Mouse (Mus musculus) B cell, adult 2 months (primary cell): ENCODE data around the gene Med16.

Source experiments
- DNase-seq, 2 experiments: peaks; one replicate each; pipeline ENCODE4 v3.0.0; 2022

Med16 gene

DNA sequence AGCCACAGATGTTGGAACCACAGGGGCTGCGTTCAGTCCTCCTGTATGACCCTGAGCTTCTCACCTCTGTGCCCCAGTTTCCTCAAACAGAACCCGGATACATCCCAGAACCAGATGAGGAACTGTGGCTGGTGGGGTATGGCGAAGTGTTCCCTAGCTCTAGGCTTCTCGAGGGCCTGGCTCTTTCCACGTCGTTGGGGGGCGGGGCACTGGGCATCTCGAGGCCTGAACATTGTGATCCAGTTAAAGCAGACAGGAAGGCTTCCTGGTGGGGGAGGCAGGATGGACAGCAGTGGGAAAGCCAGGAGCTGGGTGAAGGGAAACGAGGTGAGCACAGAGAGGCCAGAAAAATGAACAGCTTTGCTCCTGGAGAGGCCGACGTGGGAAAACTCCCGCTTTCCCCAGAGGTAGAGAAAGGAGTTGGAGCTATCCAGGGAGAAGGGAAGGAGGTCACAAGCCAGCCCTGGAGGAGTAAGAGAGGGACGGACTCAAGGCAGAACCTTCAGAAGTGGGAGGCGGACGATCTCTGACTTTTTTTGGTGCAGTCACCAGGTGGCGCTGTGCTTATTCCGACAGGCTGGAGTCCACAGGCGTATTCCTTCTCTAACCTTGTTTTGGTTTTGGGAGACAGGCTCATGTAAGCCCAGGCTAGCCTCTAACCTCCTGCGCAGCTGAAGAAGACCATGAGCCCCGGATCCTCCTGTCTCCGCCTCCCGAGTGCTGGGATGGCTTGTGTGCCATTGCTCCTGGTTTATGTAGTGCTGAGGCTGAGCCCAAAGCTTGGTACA, 25.2 kb downstream of the Med16 start:
- peak; percentile 78 to 81 for DNase-seq

DNA sequence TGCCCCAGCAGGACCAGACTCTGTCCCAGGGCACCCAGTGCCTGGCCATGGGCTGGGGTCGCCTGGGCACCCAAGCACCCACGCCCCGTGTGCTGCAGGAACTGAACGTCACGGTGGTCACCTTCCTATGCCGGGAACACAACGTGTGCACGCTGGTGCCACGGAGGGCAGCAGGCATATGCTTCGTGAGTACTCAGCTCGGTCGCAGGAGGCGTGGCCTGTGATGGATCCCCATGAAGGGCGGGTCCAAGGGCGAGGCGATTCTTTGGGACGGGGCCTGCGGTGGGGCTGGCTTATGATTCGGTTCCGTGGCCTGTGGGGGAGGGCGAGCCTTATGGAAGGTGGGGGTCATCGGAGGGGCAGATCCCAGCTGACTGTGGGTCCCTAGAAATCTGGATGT, 26.7 kb downstream of the Med16 start:
- peak in 1 of 2 experiments; percentile 25 for DNase-seq

DNA sequence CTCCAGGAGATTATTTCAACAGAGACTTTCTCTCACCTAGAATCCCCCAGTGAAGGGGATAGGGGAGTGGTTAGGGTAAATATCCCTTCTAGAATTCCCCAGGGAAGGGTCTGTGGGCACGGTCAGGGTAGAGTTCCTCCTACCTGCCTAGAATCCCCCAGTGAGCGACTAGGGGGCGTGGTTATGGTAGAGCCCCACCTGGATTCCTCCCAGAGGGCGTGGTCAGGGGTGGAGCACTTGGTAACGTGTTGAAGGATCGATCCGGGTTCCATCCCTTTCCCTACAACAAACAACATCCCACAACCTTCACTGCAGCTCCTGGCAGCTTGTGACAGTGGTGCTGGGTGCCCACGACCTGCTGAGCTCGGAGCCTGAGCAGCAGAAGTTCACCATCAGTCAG, 28.0 kb downstream of the Med16 start:
- peak; percentile 36 to 40 for DNase-seq

DNA sequence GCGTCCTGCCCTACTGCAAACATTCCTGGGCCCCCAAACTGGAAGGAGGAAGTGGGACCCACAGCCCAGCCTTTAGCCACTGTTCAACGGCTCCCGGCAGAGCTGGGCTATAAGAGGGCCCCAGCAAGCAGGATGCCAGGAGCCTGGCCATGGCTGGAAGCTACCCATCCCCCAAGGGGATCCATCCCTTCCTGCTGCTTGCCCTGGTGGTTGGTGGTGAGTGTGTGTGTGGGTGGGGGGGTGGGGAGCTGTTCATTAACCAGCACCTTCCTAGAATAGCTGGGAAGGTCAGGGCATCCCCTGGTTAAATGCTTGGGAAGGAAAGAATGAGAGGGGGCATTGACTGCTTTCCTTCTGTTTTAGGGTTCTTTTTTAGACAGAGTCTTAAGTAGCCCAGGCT, 29.2 kb downstream of the Med16 start:
- no peak for DNase-seq

DNA sequence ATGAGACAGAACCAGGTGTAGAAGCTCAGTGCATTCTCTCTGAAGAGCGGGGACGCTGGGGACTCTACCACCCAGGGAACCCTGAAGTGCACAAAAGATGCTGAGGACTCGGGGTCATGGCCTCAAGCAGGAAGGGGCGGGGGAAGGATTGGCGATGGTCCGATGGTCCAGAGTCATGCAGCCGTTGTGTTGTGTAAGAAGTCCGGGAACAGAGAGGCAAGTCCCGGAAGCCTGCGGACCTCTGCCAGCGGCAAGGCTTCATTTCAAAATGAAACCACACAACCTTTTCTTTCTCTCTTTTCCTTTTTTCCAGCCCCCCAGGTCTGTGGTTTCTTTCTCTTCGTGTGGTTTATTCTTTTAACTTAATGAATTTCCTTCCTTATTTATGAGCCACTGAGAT, 31.0 kb downstream of the Med16 start:
- DNase-seq: peak in 1 of 2 experiments; percentile 27

DNA sequence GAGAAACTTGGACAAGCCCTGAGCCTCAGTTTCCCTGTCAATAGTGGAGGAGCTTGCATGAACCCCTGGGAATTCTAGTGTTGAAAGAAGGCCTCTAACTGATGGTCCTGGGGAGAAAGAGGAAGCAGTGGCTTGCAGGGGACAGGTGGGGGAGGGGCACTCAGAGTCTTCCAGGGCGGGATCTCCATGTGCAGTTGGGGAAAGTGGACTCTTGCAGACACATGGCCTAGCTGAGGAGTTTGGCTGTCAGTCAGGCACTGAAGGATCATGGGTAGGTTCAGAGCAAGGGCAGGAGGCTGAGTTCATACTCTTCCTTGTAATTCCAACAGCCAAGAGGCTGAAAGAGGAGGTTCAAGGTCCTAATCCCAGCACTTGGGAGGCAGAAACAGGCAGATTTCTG, 31.5 kb downstream of the Med16 start:
- DNase-seq: peak; percentile 56 to 64

DNA sequence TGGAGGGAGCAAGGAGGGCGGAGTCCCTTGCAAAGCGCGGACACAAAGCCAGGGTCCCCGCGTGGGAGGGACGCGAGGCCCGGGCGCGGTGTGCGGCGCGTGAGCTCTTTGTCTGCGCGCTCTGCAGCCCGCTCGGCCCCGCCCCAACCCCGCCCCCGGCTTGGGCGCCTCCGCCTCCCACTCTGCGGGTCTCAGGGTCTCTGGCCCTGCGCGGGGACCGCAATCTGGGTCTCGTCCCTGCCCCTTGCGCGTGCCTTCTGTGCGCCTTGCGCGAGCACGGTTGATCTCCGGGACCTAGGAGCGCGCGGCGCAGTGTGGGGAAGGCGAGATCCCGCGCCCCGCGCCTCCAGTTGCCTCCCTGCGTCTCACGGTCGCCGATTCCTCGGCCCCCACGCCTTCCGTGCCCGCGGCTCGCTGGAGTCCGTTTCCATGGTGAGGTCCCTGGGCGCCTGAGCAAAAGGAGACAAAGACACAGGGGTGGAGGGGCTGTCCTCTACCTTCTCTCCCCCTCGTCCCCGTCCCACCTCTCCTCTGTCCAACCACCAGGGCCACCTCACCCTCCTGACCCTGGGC, 34.3 kb downstream of the Med16 start, which contains the start of the genes Prtn3 and Plppr3:
TSS of gene Prtn3 (plus strand) at position 187 of the 573 bp plus-strand sequence.
TSS of gene Plppr3 (minus strand) at position 345 of the 573 bp plus-strand sequence.
- peak in 1 of 2 experiments; percentile 44 for DNase-seq

DNA sequence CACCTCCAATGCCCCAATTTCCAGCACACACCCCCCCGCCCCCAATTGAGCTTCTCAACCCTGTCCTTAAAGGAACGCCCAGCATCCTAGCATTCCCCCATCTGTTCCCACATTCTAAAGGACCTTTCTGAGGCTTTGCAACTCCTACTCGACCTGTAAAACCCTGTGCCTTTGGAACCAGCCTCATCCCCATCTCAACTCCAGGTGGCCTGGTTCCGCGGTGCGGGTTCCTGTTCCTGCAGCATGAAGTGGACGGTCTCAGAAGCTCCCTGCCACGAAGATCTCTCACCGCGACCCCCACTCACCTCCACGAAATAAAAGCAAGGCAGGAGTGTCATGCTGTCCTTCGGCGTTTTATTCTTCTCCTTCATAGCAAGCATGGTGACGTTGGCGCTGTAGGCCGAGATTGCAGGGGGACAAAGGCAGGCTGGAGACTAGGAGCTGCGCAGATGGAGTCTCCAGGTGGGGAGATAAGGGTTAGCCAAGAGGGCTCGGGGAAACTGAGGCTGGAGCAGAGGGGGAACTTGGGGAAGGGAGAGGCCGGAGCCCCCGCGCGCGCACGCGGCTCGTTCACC, 34.9 kb downstream of the Med16 start:
- no peak for DNase-seq

DNA sequence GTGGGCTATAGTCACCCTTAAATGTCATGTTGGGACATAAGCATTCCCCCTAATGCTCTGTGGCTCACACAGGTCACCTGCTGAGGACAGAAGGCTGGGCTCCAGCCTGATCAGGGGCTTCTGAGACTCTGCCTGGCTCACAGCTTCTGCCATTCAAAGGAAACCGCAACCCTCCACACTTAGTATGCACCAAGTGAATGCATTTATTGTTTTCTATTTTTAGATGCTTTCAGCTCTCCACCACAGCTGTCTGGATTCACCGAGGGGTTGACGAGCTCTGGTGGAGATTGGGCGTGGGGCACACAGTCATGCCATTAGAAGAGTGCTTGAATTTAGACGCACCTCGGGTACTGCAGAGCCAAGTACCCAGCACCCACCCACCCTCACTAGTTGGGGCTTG, 35.4 kb downstream of the Med16 start:
- DNase-seq: no peak

DNA sequence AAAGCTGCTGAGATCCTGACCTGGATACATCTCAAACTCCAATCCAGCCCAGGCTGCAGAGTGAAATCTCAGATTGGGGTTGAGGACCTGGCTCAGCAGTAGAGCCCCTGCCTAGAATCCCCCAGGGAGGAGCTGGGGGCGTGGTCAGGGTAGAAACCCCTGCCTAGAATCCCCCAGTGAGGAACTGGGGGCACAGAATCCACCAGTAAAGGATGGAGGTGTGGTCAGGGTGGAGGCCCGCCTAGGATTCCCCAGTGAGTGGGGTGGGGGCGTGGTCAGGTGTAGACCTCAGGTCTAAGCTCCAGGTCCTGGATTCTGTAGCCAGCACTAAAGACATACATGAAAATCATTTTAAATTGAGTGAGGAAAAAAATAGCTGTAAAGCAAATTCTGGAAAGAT, 35.9 kb downstream of the Med16 start:
- no peak for DNase-seq

DNA sequence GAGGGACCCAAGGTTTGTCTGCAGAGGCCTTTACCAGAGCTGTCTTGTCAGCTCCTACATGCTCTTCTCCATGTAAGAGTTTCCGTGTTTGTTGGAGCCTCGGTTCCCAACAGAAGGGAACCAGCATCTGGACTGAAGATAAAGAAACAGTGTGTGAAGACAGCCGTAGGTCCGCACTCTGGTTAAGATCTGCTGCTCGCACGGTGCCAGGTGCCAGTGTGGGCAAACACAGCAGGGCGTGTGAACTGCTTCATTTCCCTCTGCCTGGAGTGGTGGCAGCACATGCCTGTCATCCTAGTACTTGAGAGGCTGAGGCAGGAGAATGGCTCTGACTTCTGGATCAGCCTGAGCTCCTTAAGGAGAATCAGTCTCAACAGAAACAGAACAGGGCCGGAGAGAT, 36.9 kb downstream of the Med16 start:
- no peak for DNase-seq

DNA sequence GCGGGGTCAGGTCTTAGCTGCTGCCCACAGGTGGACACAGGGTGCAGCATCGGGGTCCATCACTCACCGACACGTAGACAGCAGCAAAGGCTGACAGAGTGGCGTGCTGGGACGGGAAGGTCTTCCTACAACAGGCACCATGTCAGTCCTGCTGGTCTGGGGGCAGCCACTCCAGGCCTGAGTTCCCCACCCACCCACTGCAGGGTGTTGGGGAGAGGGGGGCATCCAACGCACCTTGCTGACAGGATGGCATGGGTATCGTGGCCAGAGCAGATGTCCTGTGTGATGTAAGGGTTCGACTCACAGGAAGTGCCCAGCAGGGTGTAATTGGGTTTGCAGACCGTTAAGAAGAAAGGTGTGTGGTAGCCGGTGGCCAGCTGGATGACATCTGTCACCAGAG, 42.1 kb downstream of the Med16 start:
- DNase-seq: no peak

DNA sequence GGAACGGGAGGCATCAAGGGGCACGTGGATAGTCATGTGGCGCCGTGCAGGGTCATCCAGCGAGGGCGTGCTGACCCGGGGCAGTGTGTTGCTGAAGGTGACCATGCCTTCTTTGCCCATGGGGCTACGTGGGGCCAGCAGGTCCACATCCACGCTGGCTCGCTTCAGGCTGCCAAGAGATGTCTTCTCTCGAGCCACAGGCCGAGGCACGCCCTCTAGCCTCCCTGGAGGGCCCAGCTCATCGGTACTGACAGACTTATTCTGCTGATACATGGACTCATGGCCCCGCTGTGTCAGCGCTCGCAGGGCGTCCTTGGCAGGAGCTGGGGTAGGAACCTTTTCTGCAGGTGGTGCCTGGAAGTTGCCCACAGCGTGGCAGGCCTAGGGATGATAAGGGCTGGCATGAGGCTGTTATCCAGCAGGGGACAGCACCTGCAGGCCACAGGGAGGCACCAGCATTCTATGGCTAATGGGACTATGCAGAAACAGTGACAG, 42.9 kb downstream of the Med16 start:
- DNase-seq: no peak

DNA sequence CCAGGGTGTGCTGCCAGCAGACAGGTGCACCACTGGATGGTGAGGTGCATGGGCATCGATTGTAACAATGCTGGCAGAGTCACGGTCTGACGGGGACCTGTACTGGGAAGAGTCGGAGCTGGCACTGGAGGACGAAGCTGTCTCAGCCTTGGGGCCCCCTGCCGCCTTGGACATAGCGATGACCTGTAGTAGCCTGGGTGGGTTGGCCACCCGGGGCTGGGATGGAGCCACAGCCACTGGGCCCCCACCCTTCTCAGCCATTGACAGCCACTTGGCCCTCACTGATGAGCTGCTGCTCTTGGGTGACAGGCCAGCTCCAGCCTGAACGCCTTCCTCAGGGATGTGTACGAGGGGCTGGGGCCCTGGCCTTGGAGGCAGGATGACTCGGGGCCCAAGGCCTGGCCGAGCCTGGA, 43.5 kb downstream of the Med16 start:
- DNase-seq: no peak

DNA sequence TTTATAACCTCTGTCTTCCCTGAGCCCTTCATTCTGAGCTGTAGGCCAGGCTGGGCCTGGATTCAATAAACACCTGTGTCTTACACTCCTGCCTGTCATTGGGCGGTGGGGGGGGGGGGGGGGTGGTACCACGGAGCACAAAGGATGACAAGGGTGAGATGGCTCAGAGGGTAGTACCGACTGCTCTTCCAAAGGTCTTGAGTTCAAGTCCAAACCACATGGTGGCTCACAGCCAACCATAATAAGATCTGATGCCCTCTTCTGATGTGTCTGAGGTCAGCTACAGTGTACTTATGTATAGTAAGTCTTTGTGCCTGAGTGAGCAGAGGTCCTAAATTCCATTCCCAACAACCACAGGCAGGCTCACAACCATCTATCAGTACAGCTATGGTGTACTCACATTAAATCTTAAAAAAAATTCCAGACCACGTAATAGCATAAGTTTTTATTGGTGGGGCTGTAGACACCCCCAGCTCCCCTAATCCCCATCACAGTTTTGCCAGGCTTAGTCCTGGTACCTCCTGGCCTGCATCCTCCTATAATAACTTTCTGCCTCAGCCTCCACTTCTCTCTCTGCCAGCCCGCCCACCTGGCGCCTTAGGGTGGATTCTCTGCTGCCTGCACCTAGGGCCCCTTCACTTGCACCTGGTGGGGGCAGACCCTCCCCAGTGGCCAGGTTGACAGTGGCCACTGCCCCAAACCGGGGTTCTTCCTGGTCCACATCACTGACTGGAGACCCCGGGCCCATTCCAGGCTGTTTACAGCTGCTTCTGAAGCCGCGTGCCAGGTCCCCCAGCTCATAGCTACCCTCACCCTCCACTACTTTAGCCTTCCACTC, 44.2 kb downstream of the Med16 start:
- no peak for DNase-seq

DNA sequence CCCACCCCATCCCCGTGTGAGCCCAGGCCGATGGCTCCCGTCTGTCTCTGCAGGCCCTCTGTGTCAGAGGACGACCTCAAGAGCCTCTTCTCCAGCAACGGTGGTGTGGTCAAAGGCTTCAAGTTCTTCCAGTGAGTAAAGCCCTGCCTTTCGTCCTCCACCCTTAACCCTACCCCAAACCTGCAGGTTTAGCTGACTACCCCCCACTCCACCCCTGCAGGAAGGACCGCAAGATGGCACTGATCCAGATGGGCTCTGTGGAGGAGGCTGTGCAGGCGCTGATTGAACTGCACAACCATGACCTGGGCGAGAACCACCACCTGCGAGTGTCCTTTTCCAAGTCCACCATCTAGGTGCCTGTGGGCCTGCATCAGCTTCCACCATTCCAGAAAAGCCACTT, 45.8 kb downstream of the Med16 start:
- DNase-seq: no peak

DNA sequence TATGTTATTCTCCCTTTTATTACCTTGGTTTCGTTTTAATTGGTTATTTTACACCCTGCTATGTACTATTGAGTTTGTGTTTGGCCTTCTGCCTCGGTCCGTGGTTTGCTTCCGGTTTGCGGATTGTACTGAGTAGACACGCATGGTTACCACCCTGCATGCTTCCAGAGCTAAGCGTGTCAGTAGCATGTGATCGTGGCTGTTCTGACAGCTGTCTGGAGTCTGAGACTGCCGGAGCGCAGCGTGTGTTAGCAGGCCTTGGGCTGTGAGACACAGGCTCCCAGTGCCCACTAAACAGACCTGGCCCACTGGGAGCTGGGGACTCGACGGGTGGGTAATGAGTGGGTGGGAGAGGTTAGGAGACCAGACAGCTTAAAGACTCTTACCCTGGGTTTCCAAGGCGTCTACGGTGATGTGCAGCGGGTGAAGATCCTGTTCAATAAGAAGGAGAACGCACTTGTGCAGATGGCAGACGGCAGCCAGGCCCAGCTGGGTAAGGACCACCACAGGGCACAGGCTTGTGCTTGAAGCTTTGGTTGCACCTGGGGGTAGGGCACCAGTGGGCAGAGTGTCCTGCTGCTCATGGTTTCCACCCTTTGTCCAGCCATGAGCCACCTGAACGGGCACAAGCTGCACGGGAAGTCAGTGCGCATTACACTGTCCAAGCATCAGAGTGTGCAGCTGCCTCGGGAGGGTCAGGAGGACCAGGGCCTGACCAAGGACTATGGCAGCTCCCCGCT, 46.5 kb downstream of the Med16 start:
- no peak for DNase-seq

DNA sequence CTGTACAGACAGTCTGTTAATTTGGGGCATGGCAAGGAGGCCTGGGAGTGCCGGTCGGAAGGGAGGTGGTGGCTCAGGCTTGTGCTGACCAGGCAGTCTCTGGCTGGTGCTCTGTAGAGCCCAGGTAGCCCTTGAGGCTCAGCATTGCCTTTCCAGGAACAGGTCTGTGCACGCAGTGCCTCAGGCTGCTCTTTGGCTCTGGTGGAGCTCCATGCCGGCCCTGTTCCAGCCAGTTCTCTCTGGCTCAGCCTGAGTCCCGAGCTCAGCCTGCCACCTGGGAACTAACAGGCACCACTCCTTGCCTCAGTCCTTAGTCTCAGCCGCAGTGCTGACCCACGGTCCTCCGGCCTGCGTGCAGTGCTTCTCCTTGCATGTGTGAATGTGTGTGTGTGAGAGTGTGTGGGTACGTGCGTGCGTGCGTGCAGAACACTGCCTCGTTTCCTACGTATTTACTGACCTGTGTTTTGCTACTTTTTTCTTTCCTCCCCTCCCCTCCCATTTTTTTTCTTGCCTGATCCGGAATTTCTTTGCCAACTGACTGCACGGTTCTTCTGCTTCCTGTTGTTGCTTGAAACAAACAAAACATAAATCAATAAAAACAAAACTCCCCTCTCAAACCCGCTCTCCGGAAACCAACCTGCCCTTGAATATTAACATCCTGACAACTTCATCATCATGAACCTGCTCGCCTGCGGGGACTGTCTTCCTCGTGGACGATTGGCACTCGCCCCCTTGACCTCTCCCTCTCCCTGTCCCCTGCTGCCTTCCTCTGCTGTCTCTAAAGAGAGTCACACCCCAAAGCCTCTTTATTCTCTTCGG, 47.3 kb downstream of the Med16 start:
- no peak for DNase-seq

DNA sequence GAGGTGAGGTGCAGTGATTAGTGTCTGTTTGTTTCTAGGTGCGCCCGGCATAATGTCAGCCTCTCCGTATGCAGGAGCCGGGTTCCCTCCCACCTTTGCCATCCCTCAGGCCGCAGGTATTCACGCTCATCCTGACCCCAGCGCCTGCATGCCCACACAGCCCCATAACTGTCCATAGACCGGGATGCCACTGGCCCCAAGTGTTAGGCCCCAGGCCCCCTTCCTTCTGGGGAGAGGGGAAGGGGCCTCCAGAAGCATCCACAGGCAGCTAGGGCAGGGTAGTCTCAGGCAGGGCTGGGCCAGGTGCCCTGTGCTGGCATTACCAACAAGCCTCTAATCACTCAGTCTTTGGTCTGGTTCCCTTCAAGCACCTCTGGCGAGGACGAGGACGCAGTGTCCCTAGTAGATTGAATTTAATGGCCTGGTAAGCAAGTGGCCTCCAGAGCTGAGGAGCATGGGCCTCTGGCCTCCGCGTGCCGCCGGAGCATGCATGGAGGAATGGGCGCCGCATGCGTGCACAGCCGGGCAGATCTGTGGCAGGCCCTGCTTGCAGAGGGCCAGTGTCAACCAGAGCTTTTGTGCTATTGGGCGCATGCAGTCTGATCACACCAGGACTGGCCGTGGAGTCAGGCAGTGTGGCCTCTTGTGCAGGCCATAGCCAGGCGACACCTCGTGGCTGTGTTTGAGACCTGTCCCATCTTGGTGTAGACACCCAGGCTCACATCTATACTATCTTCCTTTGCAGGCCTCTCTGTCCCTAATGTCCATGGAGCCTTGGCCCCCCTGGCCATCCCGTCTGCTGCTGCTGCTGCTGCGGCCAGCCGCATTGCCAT, 48.4 kb downstream of the Med16 start:
- no peak for DNase-seq

DNA sequence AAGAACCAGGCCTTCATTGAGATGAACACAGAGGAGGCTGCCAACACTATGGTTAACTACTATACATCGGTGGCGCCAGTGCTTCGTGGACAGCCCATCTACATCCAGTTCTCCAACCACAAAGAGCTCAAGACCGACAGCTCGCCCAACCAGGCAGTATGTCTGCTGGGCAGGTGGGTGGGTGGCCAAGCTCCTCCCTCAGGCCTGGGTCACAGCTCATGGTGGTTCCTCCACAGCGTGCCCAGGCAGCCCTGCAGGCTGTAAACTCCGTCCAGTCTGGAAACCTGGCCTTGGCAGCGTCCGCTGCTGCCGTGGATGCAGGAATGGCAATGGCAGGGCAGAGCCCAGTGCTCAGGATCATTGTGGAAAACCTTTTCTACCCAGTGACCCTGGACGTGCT, 49.6 kb downstream of the Med16 start:
- DNase-seq: no peak
